Mouse (Mus musculus) left cerebral cortex, postnatal 36 days (tissue): Measurements from ENCODE around the gene Wdr43. TPM values are rescaled to one million over a fixed set of nuclear protein-coding genes. Genes with fewer than 3 reads are reported as not detected.
"Not testable (repeated sequence)": the region's sequence is repeated elsewhere in the genome, so short reads cannot be mapped to it uniquely, and the experiment has no call there.

ENCODE experiments used
- DNase-seq, 2 experiments: peaks; one replicate each; pipeline ENCODE4 v3.0.0; 2021 to 2022; ENCODE audit warnings: low spot score in 2 of 2, mixed read lengths in 1 of 2
- intact Hi-C: fragments of 180-260 bp; cut with DNase I; formaldehyde crosslinking; loops from one replicate; pipeline ENCODE4 v1.15.1; 2025
- total RNA-seq, 2 experiments: library from RNA; stranded (reverse); gene quantifications; 2 replicates each; pipeline ENCODE4 v1.2.3; 2021

Wdr43 gene
- 10 to 100 TPM; 20.3 to 26.8 TPM for total RNA-seq

- DNase-seq: peak; percentile 97 to 98
- intact Hi-C loops: loop anchor here (2.0 kb wide), 1 partner anchor 17 kb away; no protein-coding TSS in a partner anchor
These were observed at the start of gene Wdr43 for GRCm38 (mm10) chr17:71615638-71616318. Wdr43 (plus strand) TSS chr17:71615895.

- intact Hi-C loops: no loop called here
- DNase-seq: no peak
These were observed 36.5 kb upstream of the Wdr43 start for GRCm38 (mm10) chr17:71579176-71579705.

- no peak for DNase-seq
- intact Hi-C loops: loop anchor here (2.0 kb wide), 1 partner anchor 19 kb away; no protein-coding TSS in a partner anchor
These were observed 17.6 kb upstream of the Wdr43 start for GRCm38 (mm10) chr17:71597881-71598658.

- intact Hi-C loops: loop anchor here (2.0 kb wide), 1 partner anchor 18 kb away; no protein-coding TSS in a partner anchor
- peak; percentile 92 to 93 for DNase-seq
These were observed 16.8 kb upstream of the Wdr43 start for GRCm38 (mm10) chr17:71598659-71599554.

GRCm38 (mm10) chr17:71616319-71617032, 781 bp downstream of the Wdr43 start:
- peak; percentile 14 to 26 for DNase-seq
- intact Hi-C loops: loop anchor here (2.0 kb wide), 1 partner anchor 18 kb away; no protein-coding TSS in a partner anchor

- no peak for DNase-seq
- intact Hi-C loops: loop anchor here (2.0 kb wide), 1 partner anchor 18 kb away; no protein-coding TSS in a partner anchor
These were observed 1.3 kb downstream of the Wdr43 start for GRCm38 (mm10) chr17:71617033-71617362.

- intact Hi-C loops: loop anchor here (2.0 kb wide), 1 partner anchor 19 kb away; no protein-coding TSS in a partner anchor
These were observed 2.3 kb downstream of the Wdr43 start for GRCm38 (mm10) chr17:71617974-71618373.

GRCm38 (mm10) chr17:71631806-71632205, 16.1 kb downstream of the Wdr43 start:
- intact Hi-C loops: no loop called here
- DNase-seq: no peak

More at GRCm38 (mm10) chr17:71617974-71618373, 2.3 kb downstream of the Wdr43 start:
- DNase-seq: no peak

GRCm38 (mm10) chr17:71633350-71633749, 17.7 kb downstream of the Wdr43 start:
- intact Hi-C loops: no loop called here
- DNase-seq: no peak

- intact Hi-C loops: no loop called here
- no peak for DNase-seq
These were observed 21.1 kb downstream of the Wdr43 start for GRCm38 (mm10) chr17:71636786-71637185.

- no peak for DNase-seq
These were observed 22.1 kb downstream of the Wdr43 start for GRCm38 (mm10) chr17:71637750-71638265.

GRCm38 (mm10) chr17:71639056-71639455, 23.4 kb downstream of the Wdr43 start:
- intact Hi-C loops, DNase-seq: not testable (repeated sequence)

More at GRCm38 (mm10) chr17:71637750-71638265, 22.1 kb downstream of the Wdr43 start:
- intact Hi-C loops: no loop called here

- no peak for DNase-seq
- intact Hi-C loops: no loop called here
These were observed 24.9 kb downstream of the Wdr43 start for GRCm38 (mm10) chr17:71640421-71641085.

GRCm38 (mm10) chr17:71642190-71642589, 26.5 kb downstream of the Wdr43 start:
- DNase-seq: no peak
- intact Hi-C loops: no loop called here

GRCm38 (mm10) chr17:71650011-71650410, 34.3 kb downstream of the Wdr43 start:
- DNase-seq: no peak
- intact Hi-C loops: no loop called here

GRCm38 (mm10) chr17:71652495-71652894, 36.8 kb downstream of the Wdr43 start:
- intact Hi-C loops: no loop called here
- no peak for DNase-seq

- DNase-seq: no peak
- intact Hi-C loops: no loop called here
These were observed 37.2 kb downstream of the Wdr43 start for GRCm38 (mm10) chr17:71652934-71653333.

- intact Hi-C loops: no loop called here
- DNase-seq: no peak
These were observed 41.8 kb downstream of the Wdr43 start for GRCm38 (mm10) chr17:71657521-71657920.
